ENCODE assay signal across 8 mouse cellular contexts in the genomic region with DNA sequence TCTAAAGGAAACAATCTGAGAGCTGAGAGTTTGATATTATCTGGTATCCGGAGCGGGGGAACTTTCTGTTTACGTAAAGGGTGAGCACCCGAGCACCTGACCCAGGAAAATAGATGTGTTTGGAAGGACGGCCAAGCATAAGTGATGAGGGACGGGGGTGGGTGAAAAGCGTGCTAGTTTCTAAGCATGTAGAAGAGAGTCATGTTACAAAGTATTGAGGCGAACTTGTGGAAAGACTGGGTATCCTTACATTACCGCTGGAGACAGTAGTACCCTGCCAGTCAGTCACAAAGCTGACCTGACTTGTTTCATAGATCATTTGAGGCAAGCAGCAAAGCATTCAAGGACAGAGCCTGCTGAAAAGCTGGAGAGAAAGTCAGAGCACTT. TPM values are rescaled to one million over a fixed set of nuclear protein-coding genes. Genes with fewer than 3 reads are reported as not detected.
DNase-seq lines count a peak whose midpoint lies in the region; ATAC-seq and TF ChIP-seq lines count a peak whose summit lies in the region.

No protein-coding gene starts in this region.

- H3K4me3 ChIP-seq in kidney, embryonic 15.5 days (replicated peaks), result peak overlapping the region; percentile 80
- H3K4me3 ChIP-seq in bone marrow macrophage, adult 2 months (ENCODE audit: insufficient read depth, low read length), result peak overlapping the region; percentile 89
- peak overlapping the region; percentile 69 for H3K4me3 ChIP-seq in hindbrain, embryonic 16.5 days (ENCODE audit: low read length)
- H3K4me3 ChIP-seq in midbrain, embryonic 16.5 days (ENCODE audit: low read depth, low read length), result peak overlapping the region; percentile 89

- DNase-seq in kidney, postnatal 25 days, result no peak
- DNase-seq in right cerebral cortex, postnatal 36 days (ENCODE audit: low spot score in 2 of 2), result no peak
- no peak for DNase-seq in urinary bladder, adult 18-20 months (ENCODE audit: low spot score in 2 of 2)
- no peak for DNase-seq in gastrocnemius, postnatal 4 days (ENCODE audit: low spot score in 2 of 2)

- TF ChIP-seq POLR2A in bone marrow macrophage, adult 2 months (IDR thresholded peaks at IDR 0.05; ENCODE audit: borderline replicate concordance, low read depth, low read length), result no peak

- 0% methylated on average over 9 of the region's 9 CpGs for WGBS in kidney, embryonic 15.5 days
- WGBS in hindbrain, embryonic 16.5 days, result 2% methylated on average over 9 of the region's 9 CpGs
- WGBS in midbrain, embryonic 16.5 days, result 1% methylated on average over 9 of the region's 9 CpGs

- peak overlapping the region; percentile 65 for H3K4me2 ChIP-seq in kidney, embryonic 15.5 days
- H3K4me2 ChIP-seq in hindbrain, embryonic 16.5 days (ENCODE audit: low read length), result peak overlapping the region; percentile 81
- peak overlapping the region; percentile 70 for H3K4me2 ChIP-seq in midbrain, embryonic 16.5 days (ENCODE audit: low read length)

- H3K27me3 ChIP-seq in kidney, embryonic 15.5 days, result no peaks in the 10 kb centered on the region
- H3K27me3 ChIP-seq in hindbrain, embryonic 16.5 days (replicated peaks; ENCODE audit: control insufficient read depth, insufficient read depth, low read length), result no peaks in the 10 kb centered on the region
- H3K27me3 ChIP-seq in midbrain, embryonic 16.5 days (ENCODE audit: control insufficient read depth, insufficient read depth, low read depth, low read length), result no peaks in the 10 kb centered on the region

- ATAC-seq in kidney, embryonic 15.5 days (replicated peaks; ENCODE audit: low FRiP score), result no peak
- no peak for ATAC-seq in hindbrain, embryonic 16.5 days
- ATAC-seq in midbrain, embryonic 16.5 days, result 0 out of 2 replicates have a peak, but pooled peaks have one; percentile 7

- H3K4me1 ChIP-seq in kidney, embryonic 15.5 days, result peaks cover 27% of the 10 kb centered on the region
- H3K4me1 ChIP-seq in bone marrow macrophage, adult 2 months (ENCODE audit: control insufficient read depth, insufficient read depth, low read length), result peaks cover 33% of the 10 kb centered on the region
- peaks cover 17% of the 10 kb centered on the region for H3K4me1 ChIP-seq in hindbrain, embryonic 16.5 days (ENCODE audit: control insufficient read depth, insufficient read depth, low read depth, low read length)
- peaks cover 15% of the 10 kb centered on the region for H3K4me1 ChIP-seq in midbrain, embryonic 16.5 days (ENCODE audit: control insufficient read depth, insufficient read depth, low read length)

- no peaks in the 10 kb centered on the region for H3K9me3 ChIP-seq in kidney, embryonic 15.5 days (replicated peaks)
- H3K9me3 ChIP-seq in hindbrain, embryonic 16.5 days (ENCODE audit: control insufficient read depth, low read length), result no peaks in the 10 kb centered on the region
- H3K9me3 ChIP-seq in midbrain, embryonic 16.5 days (replicated peaks; ENCODE audit: control insufficient read depth, low read length, poor library complexity, severe bottlenecking), result no peaks in the 10 kb centered on the region

- no peak for TF ChIP-seq CTCF in bone marrow macrophage, adult 2 months (IDR thresholded peaks at IDR 0.05; ENCODE audit: low read depth, low read length)

- peak overlapping the region; percentile 96 for H3K27ac ChIP-seq in kidney, embryonic 15.5 days
- H3K27ac ChIP-seq in bone marrow macrophage, adult 2 months (ENCODE audit: insufficient read depth, low read depth, low read length), result peak overlapping the region; percentile 95
- H3K27ac ChIP-seq in hindbrain, embryonic 16.5 days (ENCODE audit: low read depth, low read length), result peak overlapping the region; percentile 95
- peak overlapping the region; percentile 97 for H3K27ac ChIP-seq in midbrain, embryonic 16.5 days (ENCODE audit: low read length)

- peak overlapping the region; percentile 98 for H3K9ac ChIP-seq in kidney, embryonic 15.5 days
- H3K9ac ChIP-seq in hindbrain, embryonic 16.5 days (ENCODE audit: low read depth, low read length), result peak overlapping the region; percentile 93
- peak overlapping the region; percentile 99 for H3K9ac ChIP-seq in midbrain, embryonic 16.5 days (ENCODE audit: low read depth, low read length)

- H3K36me3 ChIP-seq in kidney, embryonic 15.5 days, result peaks cover 20% of the 10 kb centered on the region; the same call in 1 of the 2 replicates
- no peaks in the 10 kb centered on the region; the same call in 1 of the 2 replicates for H3K36me3 ChIP-seq in hindbrain, embryonic 16.5 days (ENCODE audit: control insufficient read depth, insufficient read depth, low read length)
- no peaks in the 10 kb centered on the region for H3K36me3 ChIP-seq in midbrain, embryonic 16.5 days (ENCODE audit: control insufficient read depth, insufficient read depth, low read length)

RNA-seq across cellular contexts. Expression of a gene that starts 0.5 kb away (rescaled TPM):
- polyA plus RNA-seq in kidney, embryonic 15.5 days (2015; fragmentation: Nextera tagmentation; extraction: Ambion mirVana), result 59.3 and 61.7 TPM in 2 replicates
- 24.3 TPM in 2 replicates for polyA plus RNA-seq in bone marrow macrophage, adult 2 months (2012; ENCODE audit: insufficient read depth, insufficient read length, missing spikeins)
- 33.2 and 34.4 TPM in 2 replicates for polyA plus RNA-seq in hindbrain, embryonic 16.5 days (2015; fragmentation: Nextera tagmentation; extraction: Ambion mirVana)
- 36.0 and 39.4 TPM in 2 replicates for polyA plus RNA-seq in midbrain, embryonic 16.5 days (2015; fragmentation: Nextera tagmentation; extraction: Ambion mirVana)
- 10 to 100 TPM; 41.1 to 43.7 TPM for total RNA-seq in gastrocnemius, postnatal 4 days (2021)

RNA-seq across cellular contexts. Expression of a gene that starts 0.7 kb away (rescaled TPM):
- 197 and 211 TPM in 2 replicates for polyA plus RNA-seq in kidney, embryonic 15.5 days (2015; fragmentation: Nextera tagmentation; extraction: Ambion mirVana)
- 99.3 and 110 TPM in 2 replicates for polyA plus RNA-seq in bone marrow macrophage, adult 2 months (2012; ENCODE audit: insufficient read depth, insufficient read length, missing spikeins)
- 133 and 146 TPM in 2 replicates for polyA plus RNA-seq in hindbrain, embryonic 16.5 days (2015; fragmentation: Nextera tagmentation; extraction: Ambion mirVana)
- polyA plus RNA-seq in midbrain, embryonic 16.5 days (2015; fragmentation: Nextera tagmentation; extraction: Ambion mirVana), result 116 and 126 TPM in 2 replicates
- total RNA-seq in gastrocnemius, postnatal 4 days (2021), result 100 to 1,000 TPM; 200 to 212 TPM
